Mouse (Mus musculus) stomach, postnatal 0 days (tissue): ENCODE results near the gene Gsg1l. TPM values are rescaled to one million over a fixed set of nuclear protein-coding genes. Genes with fewer than 3 reads are reported as not detected.

Experiments used
- ATAC-seq: fragments of 200-750 bp; cut with Nextera tagmentation; 2 replicates; pipeline ENCODE4 v1.8.0; 2017; ENCODE audit not compliant: low FRiP score, low TSS enrichment
- DNase-seq: peaks from one replicate; pipeline ENCODE4 v3.0.0-alpha.2; 2016; ENCODE audit warnings: low spot score
- H3K27ac ChIP-seq: fragments of 300-500 bp; sonication (generic); replicated peaks from 2 replicates; pipeline ENCODE4 v1.5.1; 2014; ENCODE audit warnings: mild to moderate bottlenecking, control low read depth
- H3K27me3 ChIP-seq: fragments of 300-500 bp; sonication (generic); 2 replicates; pipeline ENCODE4 v1.6.1; 2014; ENCODE audit warnings: low read length; ENCODE audit not compliant: control insufficient read depth, insufficient read depth
- H3K36me3 ChIP-seq: fragments of 300-500 bp; sonication (generic); 2 replicates; pipeline ENCODE4 v1.6.1; 2014; ENCODE audit warnings: low read length, mixed read lengths; ENCODE audit not compliant: control insufficient read depth, insufficient read depth
- H3K4me1 ChIP-seq: fragments of 300-500 bp; sonication (generic); replicated peaks from 2 replicates; pipeline ENCODE4 v1.6.1; 2014; ENCODE audit warnings: antibody characterized with exemption; ENCODE audit not compliant: control insufficient read depth, insufficient read depth
- H3K4me2 ChIP-seq: fragments of 300-500 bp; sonication (generic); replicated peaks from 2 replicates; pipeline ENCODE4 v1.6.1; 2014; ENCODE audit warnings: low read depth, mild to moderate bottlenecking, control low read depth, moderate library complexity
- H3K4me3 ChIP-seq: fragments of 300-500 bp; sonication (generic); 2 replicates; pipeline ENCODE4 v1.5.1; 2014; ENCODE audit warnings: low read depth, low read length, control low read depth
- H3K9ac ChIP-seq: fragments of 300-500 bp; sonication (generic); 2 replicates; pipeline ENCODE4 v1.6.1; 2014; ENCODE audit warnings: mild to moderate bottlenecking, low read length, control low read depth, mixed read lengths
- H3K9me3 ChIP-seq: fragments of 300-500 bp; sonication (generic); 2 replicates; pipeline ENCODE4 v1.6.1; 2016; ENCODE audit warnings: low read length; ENCODE audit not compliant: control insufficient read depth
- CTCF ChIP-seq: IDR thresholded peaks from 2 replicates; pipeline ENCODE4 v1.5.1; 2016; ENCODE audit warnings: antibody characterized with exemption, low read depth, mild to moderate bottlenecking, moderate library complexity
- EP300 ChIP-seq: optimal IDR thresholded peaks from 2 replicates; pipeline ENCODE3; 2016; ENCODE audit warnings: antibody characterized with exemption
- WGBS: fragments of 180-500 bp; shearing (Covaris S2); extraction: QIAGEN DNeasy Blood & Tissue Kit; methylation state at CpG from one replicate; pipeline ENCODE4 v1.1.7; 2014; 5-methylcytosine and 5-hydroxymethylcytosine counted together
- polyA plus RNA-seq: library from polyadenylated mRNA; unstranded; fragments of >200 nt; fragmentation: Nextera tagmentation; extraction: Ambion mirVana; gene quantifications from 2 replicates; pipeline ENCODE4 v1.2.1, GENCODE M21; 2015

The Gsg1l gene
- polyA plus RNA-seq, 1 experiment from 2014 or later, result 0.67 TPM

GRCm38 (mm10) chr7:126111230-126111629 lies 29.0 kb upstream of the Gsg1l start:
- WGBS, result 80% methylated on average over 2 of the region's 2 CpGs

GRCm38 (mm10) chr7:126109898-126110297 lies 27.7 kb upstream of the Gsg1l start:
- H3K9me3 ChIP-seq, result no peaks in the 10 kb centered on the region
- no peaks in the 10 kb centered on the region for H3K4me1 ChIP-seq
- H3K9ac ChIP-seq, result no peak overlapping the region
- WGBS, result 58% methylated on average over 3 of the region's 3 CpGs
- no peaks in the 10 kb centered on the region for H3K27me3 ChIP-seq
- no peak overlapping the region for H3K4me3 ChIP-seq
- H3K4me2 ChIP-seq, result no peak overlapping the region
- no peak for ATAC-seq
- no peak for DNase-seq
- no peak overlapping the region for H3K27ac ChIP-seq
- H3K36me3 ChIP-seq, result peaks cover 39% of the 10 kb centered on the region
- no peak for TF ChIP-seq EP300
- no peak for TF ChIP-seq CTCF

More at GRCm38 (mm10) chr7:126111230-126111629, 29.0 kb upstream of the Gsg1l start:
- TF ChIP-seq EP300, result no peak
- TF ChIP-seq CTCF, result no peak
- peaks cover 39% of the 10 kb centered on the region for H3K36me3 ChIP-seq
- no peak overlapping the region for H3K4me3 ChIP-seq
- H3K9ac ChIP-seq, result no peak overlapping the region
- H3K9me3 ChIP-seq, result no peaks in the 10 kb centered on the region
- no peak overlapping the region for H3K4me2 ChIP-seq
- no peak overlapping the region for H3K27ac ChIP-seq
- no peaks in the 10 kb centered on the region for H3K27me3 ChIP-seq
- no peak for ATAC-seq
- no peak for DNase-seq
- H3K4me1 ChIP-seq, result no peaks in the 10 kb centered on the region

GRCm38 (mm10) chr7:126100440-126100839 lies 18.2 kb upstream of the Gsg1l start:
- Histone ChIP-seq H3K4me2 (no peak overlapping the region), H3K36me3 (peaks cover 21% of the 10 kb centered on the region), H3K27me3 (no peaks in the 10 kb centered on the region), H3K9ac (no peak overlapping the region), H3K27ac (no peak overlapping the region), H3K9me3 (no peaks in the 10 kb centered on the region), H3K4me3 (no peak overlapping the region), H3K4me1 (no peaks in the 10 kb centered on the region)
- ATAC-seq (no peak), DNase-seq (no peak)
- WGBS, result 94% methylated on average over 11 of the region's 11 CpGs
- TF ChIP-seq CTCF (no peak), EP300 (no peak)

- Histone ChIP-seq H3K36me3 (peaks cover 21% of the 10 kb centered on the region), H3K27me3 (no peaks in the 10 kb centered on the region), H3K4me1 (no peaks in the 10 kb centered on the region), H3K9me3 (no peaks in the 10 kb centered on the region), H3K4me3 (no peak overlapping the region), H3K9ac (no peak overlapping the region), H3K4me2 (no peak overlapping the region), H3K27ac (no peak overlapping the region)
- TF ChIP-seq EP300, result no peak
- no peak for TF ChIP-seq CTCF
- ATAC-seq (no peak), DNase-seq (no peak)
- WGBS, result 67% methylated on average over 2 of the region's 2 CpGs
Observed at GRCm38 (mm10) chr7:126099835-126100234, 17.6 kb upstream of the Gsg1l start.

GRCm38 (mm10) chr7:126099163-126099775 lies 17.1 kb upstream of the Gsg1l start:
- ATAC-seq (no peak), DNase-seq (no peak)
- TF ChIP-seq CTCF (no peak), EP300 (no peak)
- WGBS, result 93% methylated on average over 7 of the region's 7 CpGs
- Histone ChIP-seq H3K36me3 (peaks cover 19% of the 10 kb centered on the region), H3K27ac (no peak overlapping the region), H3K4me2 (no peak overlapping the region), H3K4me1 (no peaks in the 10 kb centered on the region), H3K4me3 (no peak overlapping the region), H3K9me3 (no peaks in the 10 kb centered on the region), H3K9ac (no peak overlapping the region), H3K27me3 (no peaks in the 10 kb centered on the region)

GRCm38 (mm10) chr7:126097219-126097915 lies 15.2 kb upstream of the Gsg1l start:
- H3K4me2 ChIP-seq, result no peak overlapping the region
- no peak for TF ChIP-seq EP300
- no peak for TF ChIP-seq CTCF
- no peaks in the 10 kb centered on the region for H3K9me3 ChIP-seq
- 67% methylated on average over 7 of the region's 9 CpGs for WGBS
- no peaks in the 10 kb centered on the region for H3K27me3 ChIP-seq
- DNase-seq, result no peak
- ATAC-seq, result no peak
- H3K36me3 ChIP-seq, result peaks cover 14% of the 10 kb centered on the region
- H3K4me1 ChIP-seq, result no peaks in the 10 kb centered on the region
- no peak overlapping the region for H3K9ac ChIP-seq
- H3K4me3 ChIP-seq, result no peak overlapping the region
- H3K27ac ChIP-seq, result no peak overlapping the region
